Mouse (Mus musculus) right cerebral cortex, postnatal 10 days (tissue): Measurements from ENCODE around the gene Dixdc1.
"Not testable (repeated sequence)": the region's sequence is repeated elsewhere in the genome, so short reads cannot be mapped to it uniquely, and the experiment has no call there.

Experiments used
- DNase-seq, 2 experiments: peaks; one replicate each; pipeline ENCODE4 v3.0.0; 2021; ENCODE audit warnings: low spot score in 2 of 2

The Dixdc1 gene

DNA sequence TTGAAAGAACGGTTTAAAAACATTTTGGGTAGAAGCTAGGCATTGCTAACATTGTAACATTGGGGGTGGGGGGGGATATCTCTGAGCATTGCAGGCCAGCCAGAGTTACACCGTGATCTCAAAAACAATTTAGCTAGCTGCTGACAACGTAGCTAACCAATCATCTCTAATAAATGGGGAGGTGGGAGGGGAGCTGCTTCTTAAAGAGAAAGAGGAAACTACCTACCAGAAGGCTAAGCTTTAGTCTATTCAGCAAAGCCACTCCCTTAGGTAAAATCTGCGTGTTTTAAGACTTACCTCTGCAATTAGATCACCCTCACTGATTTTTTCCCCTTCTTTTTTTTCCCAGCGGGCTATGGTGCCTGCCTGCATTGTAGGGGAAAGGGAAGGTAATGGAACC is 80.9 kb downstream of the Dixdc1 start:
- no peak for DNase-seq

DNA sequence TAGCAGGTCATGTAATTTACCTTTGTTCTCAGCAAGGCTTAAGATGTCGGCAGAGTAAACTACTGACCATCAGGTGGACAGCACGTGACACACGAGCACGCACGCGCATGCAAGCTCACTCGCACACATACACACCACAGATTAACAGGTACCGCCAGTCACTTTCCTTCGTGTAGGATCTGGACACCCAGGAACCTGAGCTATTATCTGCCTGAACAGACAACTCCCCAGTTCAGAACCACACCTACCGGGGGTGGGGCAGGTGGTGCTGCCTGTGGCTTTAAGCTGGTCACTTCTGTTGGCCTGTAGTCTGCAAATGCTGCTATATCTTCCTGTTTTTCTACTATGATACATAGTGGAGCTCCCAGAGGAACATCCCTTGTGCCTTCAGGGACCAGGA is 88.8 kb downstream of the Dixdc1 start:
- no peak for DNase-seq

- DNase-seq, result no peak
Measured at GRCm38 (mm10) chr9:50646826-50647370, 92.4 kb downstream of the Dixdc1 start.

- no peak for DNase-seq
Measured at GRCm38 (mm10) chr9:50634270-50634669, 105.0 kb downstream of the Dixdc1 start.

- DNase-seq, result no peak
Measured at GRCm38 (mm10) chr9:50633059-50633458, 106.3 kb downstream of the Dixdc1 start.

- no peak for DNase-seq
Measured at GRCm38 (mm10) chr9:50632016-50632688, 107.2 kb downstream of the Dixdc1 start.

DNA sequence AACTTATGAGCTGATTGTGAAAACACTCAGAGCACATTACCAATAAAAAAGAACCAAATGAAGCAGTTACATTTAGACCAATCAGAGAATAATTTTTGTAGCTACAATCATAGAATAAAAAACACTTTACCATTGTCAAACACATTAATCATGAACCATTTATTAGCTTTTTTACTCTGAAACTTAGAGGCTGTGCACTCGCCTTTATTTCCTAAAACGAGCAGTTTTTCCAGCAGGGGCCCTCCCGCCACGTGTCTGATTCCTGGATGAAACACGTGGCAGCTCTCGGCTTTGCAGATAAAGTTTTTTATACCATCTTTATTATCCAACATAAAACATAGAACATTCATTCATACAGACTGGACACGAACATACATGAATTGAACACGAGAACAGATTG is 108.4 kb downstream of the Dixdc1 start:
- DNase-seq, result not testable (repeated sequence)

DNA sequence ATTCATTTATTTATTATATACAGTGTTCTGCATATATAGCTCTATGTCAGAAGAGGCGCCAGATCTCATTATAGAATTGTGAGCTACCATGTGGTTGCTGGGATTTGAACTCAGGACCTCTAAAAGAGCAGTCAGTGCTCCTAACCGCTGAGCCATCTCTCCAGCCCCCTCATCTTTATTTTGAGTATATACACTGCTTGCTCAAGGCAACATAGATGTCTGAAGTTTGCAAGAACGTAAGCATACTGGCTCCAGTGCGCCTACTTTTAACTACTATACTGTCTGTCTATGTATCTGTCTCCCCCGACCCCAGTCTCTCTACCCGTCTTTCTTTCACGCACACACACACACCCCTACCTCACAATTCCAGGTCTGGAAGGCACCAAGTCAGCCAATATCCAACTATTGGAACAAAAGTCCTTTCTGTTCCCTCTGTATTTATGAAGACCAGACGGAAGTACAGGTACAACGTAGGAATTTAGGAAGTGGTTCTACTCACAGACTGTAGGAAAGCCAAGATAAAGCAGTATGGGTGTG is 121.5 kb downstream of the Dixdc1 start:
- DNase-seq, result no peak

- DNase-seq, result peak; percentile 92 to 93
Measured at GRCm38 (mm10) chr9:50616766-50617603, 122.3 kb downstream of the Dixdc1 start, which contains the start of the genes Pih1d2 and Nkapd1. Gene Pih1d2 (plus strand): TSS chr9:50617321. Gene Nkapd1 (minus strand): TSS chr9:50617464.

- DNase-seq, result no peak
Measured at GRCm38 (mm10) chr9:50616161-50616560, 123.2 kb downstream of the Dixdc1 start.
